Mouse (Mus musculus) Patski (cell line): Measurements from ENCODE around the gene Csrnp3. TPM values are rescaled to one million over a fixed set of nuclear protein-coding genes. Genes with fewer than 3 reads are reported as not detected.

Experiments used
- ATAC-seq: fragments of 100-300 bp; one replicate; pipeline ENCODE4 v1.8.0; 2021
- CTCF ChIA-PET: fragments of 350-600 bp; sonication (Branson Sonifier 250); formaldehyde crosslinking; loops from one replicate; lab custom pipeline; 2022; ENCODE audit warnings: inconsistent platforms; lab: Charles Lee
- POLR2A ChIA-PET: fragments of 350-600 bp; sonication (Branson Sonifier 250); formaldehyde crosslinking; loops from one replicate; lab custom pipeline; 2022; ENCODE audit warnings: antibody characterized with exemption, inconsistent platforms; lab: Charles Lee
- DNase-seq: peaks from one replicate; pipeline ENCODE4 v3.0.0-alpha.2; 2011; ENCODE audit warnings: low read depth, low spot score
- H3K27me3 ChIP-seq: fragments of 371-371 bp; one replicate; pipeline ENCODE4 v1.5.1; 2021
- CTCF ChIP-seq: fragments of 100-300 bp; IDR thresholded peaks from one replicate; pipeline ENCODE4 v1.5.1; 2021
- in situ Hi-C: fragments of 300-500 bp; cut with MboI; formaldehyde crosslinking; loops from 3 replicates; pipeline ENCODE4 v1.11.1; 2018; ENCODE audit warnings: low pct_unique_long_range_greater_than_20kb, mixed read lengths
- polyA plus RNA-seq: library from polyadenylated mRNA; unstranded; gene quantifications from one replicate; pipeline ENCODE4 v1.2.3, GENCODE M21; 2021

The Csrnp3 gene
- polyA plus RNA-seq, 1 experiment from 2014 or later: not detected

- H3K27me3 ChIP-seq: peaks cover 2% of the 10 kb centered on the region
- CTCF ChIA-PET: interaction anchor here (1.0 kb wide), 1 partner anchor 312 kb away, joined by 5 read pairs; no protein-coding TSS in a partner anchor
- in situ Hi-C loops: no loop called here
- no peak for TF ChIP-seq CTCF
- ATAC-seq (no peak), DNase-seq (no peak)
- POLR2A ChIA-PET: interaction anchor here (0.7 kb wide), 1 partner anchor 36 kb away, joined by 8 read pairs; no protein-coding TSS in a partner anchor
These were observed 198.2 kb downstream of the Csrnp3 start for GRCm38 (mm10) chr2:66043441-66044404.

DNA sequence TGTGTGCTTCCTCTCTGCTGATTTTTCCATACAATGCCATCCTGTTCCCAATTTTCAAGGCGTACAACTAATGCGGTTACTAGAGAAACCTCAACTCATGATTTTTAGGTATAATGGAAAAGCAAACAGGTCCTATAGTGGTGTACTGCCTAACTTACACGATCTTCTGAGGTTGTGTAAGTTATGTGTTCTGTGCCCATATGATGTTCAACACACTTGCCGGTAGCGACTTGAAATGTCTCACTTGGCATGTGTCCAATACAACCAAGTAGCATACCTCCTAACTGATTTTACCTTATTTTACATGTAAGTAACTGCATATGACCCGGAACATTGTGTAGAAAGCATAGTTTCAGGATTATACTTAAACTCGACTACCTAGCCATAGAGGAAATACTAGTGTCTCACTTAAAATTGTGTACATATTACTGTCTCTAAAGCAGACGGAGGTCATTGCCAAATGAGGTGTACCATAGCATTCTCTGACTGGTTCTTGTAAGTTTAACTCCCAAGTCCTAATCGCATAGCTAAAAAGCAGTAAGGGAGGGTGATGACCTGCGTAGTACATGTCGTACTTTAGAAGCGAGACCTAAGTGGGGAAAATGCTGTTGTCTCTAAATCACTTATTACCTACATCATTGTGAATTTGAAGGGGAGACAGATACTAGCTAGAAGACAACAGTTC is 199.0 kb downstream of the Csrnp3 start:
- H3K27me3 ChIP-seq: peaks cover 2% of the 10 kb centered on the region
- in situ Hi-C loops: no loop called here
- POLR2A ChIA-PET: interaction anchor here (0.7 kb wide), 1 partner anchor 37 kb away, joined by 8 read pairs; no protein-coding TSS in a partner anchor
- ATAC-seq: no peak
- CTCF ChIA-PET: interaction anchor here (1.0 kb wide), 1 partner anchor 313 kb away, joined by 5 read pairs; no protein-coding TSS in a partner anchor
- TF ChIP-seq CTCF: no peak
- no peak for DNase-seq

GRCm38 (mm10) chr2:66063291-66063690 is 217.7 kb downstream of the Csrnp3 start:
- TF ChIP-seq CTCF: no peak
- no peaks in the 10 kb centered on the region for H3K27me3 ChIP-seq
- CTCF ChIA-PET: no interaction called here
- ATAC-seq (no peak), DNase-seq (peak; percentile 10)
- POLR2A ChIA-PET: no interaction called here
- in situ Hi-C loops: no loop called here

DNA sequence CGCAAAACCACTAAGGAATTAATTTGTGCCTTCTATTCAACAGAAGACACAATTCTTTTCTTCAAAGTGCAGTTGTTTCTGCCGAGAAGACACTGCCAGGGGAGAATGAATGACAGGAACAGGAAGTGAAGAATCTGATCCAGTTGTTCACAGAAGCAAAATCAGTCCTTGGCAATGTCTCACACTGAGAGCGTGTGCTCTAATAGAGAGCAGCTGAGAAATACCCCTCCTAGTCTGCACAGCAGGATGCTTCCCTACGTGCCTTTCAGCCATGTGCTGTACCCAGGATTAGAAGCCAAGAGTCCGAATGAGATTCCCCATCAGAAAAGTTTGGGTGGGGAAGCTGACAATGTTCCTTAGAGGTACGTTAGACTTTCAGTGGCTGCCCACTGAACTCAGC is 223.9 kb downstream of the Csrnp3 start:
- no peak for TF ChIP-seq CTCF
- POLR2A ChIA-PET: no interaction called here
- no peaks in the 10 kb centered on the region for H3K27me3 ChIP-seq
- in situ Hi-C loops: no loop called here
- CTCF ChIA-PET: no interaction called here
- ATAC-seq (no peak), DNase-seq (no peak)

DNA sequence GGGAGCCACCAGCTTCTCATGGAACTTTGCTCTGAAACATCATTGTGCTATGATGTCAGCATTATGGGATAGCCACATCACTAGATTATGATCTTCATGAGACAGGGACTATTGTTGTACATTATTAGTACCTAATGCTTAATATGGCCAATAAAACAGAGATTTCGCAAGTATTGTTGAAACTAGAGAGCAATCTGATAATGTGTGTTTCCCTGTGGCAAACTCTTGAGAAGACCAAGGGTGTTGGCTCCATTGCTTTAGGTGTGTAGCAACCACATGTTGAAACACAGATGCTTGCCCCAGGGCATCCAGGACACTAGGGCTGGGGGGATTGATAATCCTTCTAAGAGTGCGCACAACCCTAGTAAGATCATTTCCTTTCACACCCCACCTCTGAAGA is 235.2 kb downstream of the Csrnp3 start:
- ChIA-PET POLR2A (no interaction called here), CTCF (no interaction called here)
- in situ Hi-C loops: no loop called here
- DNase-seq: no peak
- TF ChIP-seq CTCF: no peak
- no peak for ATAC-seq
- no peaks in the 10 kb centered on the region for H3K27me3 ChIP-seq

Other genes with a start within 250 kb of the Csrnp3 start
- 2.7 TPM for gene Scn2a, start 225.0 kb upstream of the Csrnp3 start, polyA plus RNA-seq